Mouse (Mus musculus): ENCODE measurements around the gene Carmil3. TPM values are rescaled to one million over a fixed set of nuclear protein-coding genes. Genes with fewer than 3 reads are reported as not detected.

Carmil3 gene
- polyA plus RNA-seq, 1 experiment: 1.6 TPM

GRCm38 (mm10) chr14:55536116-55536745 lies 45.8 kb downstream of the Carmil3 start:
- DNase-seq (ENCODE audit: low read depth, low spot score): no peak
- WGBS: 44% methylated on average over 6 of the region's 6 CpGs

GRCm38 (mm10) chr14:55540067-55540786 lies 49.8 kb downstream of the Carmil3 start, which contains the start of gene Pck2:
Gene Pck2 (plus strand): TSS chr14:55540266.
- WGBS: under 1% methylated on average over 32 of the region's 32 CpGs

GRCm38 (mm10) chr14:55540787-55541321 lies 50.4 kb downstream of the Carmil3 start:
- no peak for DNase-seq (ENCODE audit: low read depth, low spot score)
- 2% methylated on average over 10 of the region's 10 CpGs for WGBS

More at GRCm38 (mm10) chr14:55540067-55540786, 49.8 kb downstream of the Carmil3 start, which contains the start of gene Pck2:
- DNase-seq (ENCODE audit: low read depth, low spot score): peak; percentile 67

DNA sequence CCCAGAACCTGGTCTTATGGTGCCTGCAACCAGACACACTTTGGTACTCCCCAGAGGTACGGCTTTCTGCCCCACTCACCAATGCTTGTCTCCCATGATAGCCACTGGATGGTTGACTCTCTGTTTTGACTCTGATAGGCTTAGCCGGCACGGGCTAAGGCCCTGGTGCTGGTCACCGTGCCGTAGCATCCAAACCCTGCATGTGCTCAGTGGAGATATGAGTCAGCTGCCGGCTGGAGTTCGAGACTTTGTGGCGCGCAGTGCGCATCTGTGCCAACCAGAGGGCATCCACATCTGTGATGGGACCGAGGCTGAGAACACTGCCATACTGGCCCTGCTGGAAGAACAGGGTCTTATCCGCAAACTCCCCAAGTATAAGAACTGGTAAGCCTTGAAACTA lies 51.8 kb downstream of the Carmil3 start:
- WGBS: 97% methylated on average over 12 of the region's 12 CpGs
- DNase-seq (ENCODE audit: low read depth, low spot score): no peak

DNA sequence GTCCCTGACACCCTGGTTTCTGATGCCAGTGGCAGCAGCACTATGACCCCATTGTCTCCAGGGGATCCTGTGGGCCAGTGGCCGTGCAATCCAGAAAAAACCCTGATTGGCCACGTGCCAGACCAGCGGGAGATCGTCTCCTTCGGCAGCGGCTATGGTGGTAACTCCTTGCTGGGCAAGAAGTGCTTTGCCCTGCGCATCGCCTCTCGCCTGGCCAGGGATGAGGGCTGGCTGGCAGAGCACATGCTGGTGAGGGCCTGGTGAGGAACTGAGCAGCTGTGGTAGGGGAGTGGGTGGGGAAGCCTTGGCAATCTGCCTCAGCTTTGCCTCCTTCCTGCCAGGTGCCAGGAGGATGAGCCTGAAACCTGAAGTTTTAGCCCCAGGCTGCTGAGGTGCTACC lies 53.9 kb downstream of the Carmil3 start:
- DNase-seq (ENCODE audit: low read depth, low spot score): no peak
- 64% methylated on average over 9 of the region's 9 CpGs for WGBS

DNA sequence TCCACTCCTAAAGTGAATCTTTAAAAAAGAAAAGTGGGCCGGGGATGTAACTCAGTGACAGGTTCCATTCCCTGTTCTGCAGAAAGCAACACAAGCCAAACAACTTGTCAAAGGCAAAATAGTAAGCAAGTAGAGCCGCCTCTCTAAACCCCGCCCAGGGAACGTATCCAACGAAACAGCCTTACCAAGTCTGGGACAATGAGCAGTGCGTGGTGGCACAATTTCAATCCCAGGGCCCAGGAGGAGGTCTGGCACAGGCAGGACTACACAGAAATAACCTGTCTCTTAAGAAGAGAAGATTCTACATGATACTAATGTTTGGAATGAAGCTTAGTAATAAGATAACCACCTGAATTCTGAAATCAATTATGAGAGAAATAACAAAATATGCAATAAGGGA lies 59.7 kb downstream of the Carmil3 start:
- WGBS: 78% methylated on average over 6 of the region's 6 CpGs
- DNase-seq (ENCODE audit: low read depth, low spot score): no peak

GRCm38 (mm10) chr14:55551347-55551746 lies 60.9 kb downstream of the Carmil3 start:
- 72% methylated on average over 5 of the region's 5 CpGs for WGBS
- DNase-seq (ENCODE audit: low read depth, low spot score): no peak

GRCm38 (mm10) chr14:55551794-55552193 lies 61.3 kb downstream of the Carmil3 start:
- WGBS: 93% methylated on average over 8 of the region's 8 CpGs
- DNase-seq (ENCODE audit: low read depth, low spot score): no peak

DNA sequence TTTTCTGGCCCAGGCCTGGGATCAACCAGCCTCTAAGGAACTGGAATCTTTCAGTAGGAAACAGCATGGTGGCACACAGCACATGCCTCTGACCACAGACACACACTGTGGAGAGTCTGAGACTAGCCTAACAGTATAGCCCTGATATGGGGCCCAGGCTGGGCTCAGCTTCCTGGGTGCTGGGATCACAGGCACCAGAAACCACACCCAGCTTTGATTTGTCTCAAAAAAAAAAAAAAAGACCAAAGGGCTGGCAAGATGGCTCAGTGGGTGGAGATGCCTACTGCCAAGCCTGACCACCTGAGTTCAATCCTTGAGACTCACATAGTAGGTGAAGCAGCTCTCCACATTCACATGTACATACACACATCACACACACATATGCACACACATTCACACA lies 64.2 kb downstream of the Carmil3 start:
- no peak for DNase-seq (ENCODE audit: low read depth, low spot score)

DNA sequence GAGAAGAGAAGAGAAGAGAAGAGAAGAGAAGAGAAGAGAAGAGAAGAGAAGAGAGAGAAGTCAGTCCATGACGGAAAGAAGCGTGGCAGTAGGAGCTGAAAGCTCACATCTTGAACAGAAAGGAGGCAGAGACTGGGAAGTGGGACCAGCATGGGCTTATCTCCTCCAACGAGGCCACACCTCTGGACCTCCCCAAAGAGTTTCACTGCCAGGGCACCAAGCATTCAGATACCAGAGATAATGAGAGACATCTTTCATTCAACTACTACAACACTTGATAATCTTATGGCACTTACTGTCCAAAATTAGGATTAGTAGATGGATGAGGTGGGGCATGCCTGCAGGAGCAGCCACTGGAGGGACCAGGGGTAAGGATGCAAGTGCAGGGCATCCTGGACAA lies 65.3 kb downstream of the Carmil3 start:
- no peak for DNase-seq (ENCODE audit: low read depth, low spot score)
- WGBS: 80% methylated on average over 3 of the region's 3 CpGs

- DNase-seq (ENCODE audit: low read depth, low spot score): peak; percentile 64
- WGBS: 15% methylated on average over 5 of the region's 5 CpGs
Observed at GRCm38 (mm10) chr14:55557003-55557402, 66.6 kb downstream of the Carmil3 start.

- no peak for DNase-seq (ENCODE audit: low read depth, low spot score)
- whole genome bisulfite sequencing: 75% methylated on average over 3 of the region's 3 CpGs
Observed at GRCm38 (mm10) chr14:55557587-55557986, 67.1 kb downstream of the Carmil3 start.

Other genes starting within 250 kb of the Carmil3 start
- 47.7 and 70.7 TPM in 2 replicates for gene Dhrs4, start 11.9 kb upstream of the Carmil3 start, polyA plus RNA-seq (2012; rRNA removed)
- 0.10 and 0.15 TPM in 2 replicates for gene Cpne6, start 19.8 kb downstream of the Carmil3 start, polyA plus RNA-seq (2012; rRNA removed)
- gene Nrl, start 34.3 kb downstream of the Carmil3 start, polyA plus RNA-seq (2012; rRNA removed): not detected in 2 replicates
- gene Pck2, start 49.6 kb downstream of the Carmil3 start, polyA plus RNA-seq (2012; rRNA removed): 30.9 and 33.5 TPM in 2 replicates
- gene Dcaf11, start 69.4 kb downstream of the Carmil3 start, polyA plus RNA-seq (2012; rRNA removed): 112 and 152 TPM in 2 replicates
- gene A730061H03Rik, start 69.8 kb downstream of the Carmil3 start, polyA plus RNA-seq (2012; rRNA removed): 0.25 and 0.82 TPM in 2 replicates
- gene Fitm1, start 85.0 kb downstream of the Carmil3 start, polyA plus RNA-seq (2012; rRNA removed): 0.11 and 0.12 TPM in 2 replicates
- gene Psme1, start 87.5 kb downstream of the Carmil3 start, polyA plus RNA-seq (2012; rRNA removed): 250 and 259 TPM in 2 replicates
- gene Emc9, start 94.7 kb downstream of the Carmil3 start, polyA plus RNA-seq (2012; rRNA removed): 10.1 and 16.2 TPM in 2 replicates
- 357 and 385 TPM in 2 replicates for gene Psme2, start 100.5 kb downstream of the Carmil3 start, polyA plus RNA-seq (2012; rRNA removed)
- gene Rnf31, start 101.1 kb downstream of the Carmil3 start, polyA plus RNA-seq (2012; rRNA removed): 32.1 and 48.2 TPM in 2 replicates
- gene Irf9, start 112.9 kb downstream of the Carmil3 start, polyA plus RNA-seq (2012; rRNA removed): 38.5 and 55.1 TPM in 2 replicates
- gene Rec8, start 127.4 kb downstream of the Carmil3 start, polyA plus RNA-seq (2012; rRNA removed): 1.3 and 4.7 TPM in 2 replicates
- 39.2 and 46.0 TPM in 2 replicates for gene Ipo4, start 145.3 kb downstream of the Carmil3 start, polyA plus RNA-seq (2012; rRNA removed)
- 2.2 and 2.3 TPM in 2 replicates for gene Gm49378, start 147.2 kb downstream of the Carmil3 start, polyA plus RNA-seq (2012; rRNA removed)
- 96.9 and 108 TPM in 2 replicates for gene Tm9sf1, start 153.2 kb downstream of the Carmil3 start, polyA plus RNA-seq (2012; rRNA removed)
- 1.4 and 2.1 TPM in 2 replicates for gene Tssk4, start 159.5 kb downstream of the Carmil3 start, polyA plus RNA-seq (2012; rRNA removed)
- gene Mdp1, start 169.9 kb downstream of the Carmil3 start, polyA plus RNA-seq (2012; rRNA removed): 44.6 and 50.6 TPM in 2 replicates
- gene Gmpr2, start 181.3 kb downstream of the Carmil3 start, polyA plus RNA-seq (2012; rRNA removed): 17.8 and 18.8 TPM in 2 replicates
- gene Nedd8, start 181.5 kb downstream of the Carmil3 start, polyA plus RNA-seq (2012; rRNA removed): 329 and 342 TPM in 2 replicates
- 16.5 and 22.5 TPM in 2 replicates for gene Tinf2, start 191.2 kb downstream of the Carmil3 start, polyA plus RNA-seq (2012; rRNA removed)
- gene Tgm1, start 223.3 kb downstream of the Carmil3 start, polyA plus RNA-seq (2012; rRNA removed): 1.0 and 1.1 TPM in 2 replicates
- gene Rabggta, start 231.6 kb downstream of the Carmil3 start, polyA plus RNA-seq (2012; rRNA removed): 34.3 and 42.9 TPM in 2 replicates

Data from large intestine, adult 2 months (tissue).